Mouse (Mus musculus) C2C12 (cell line): Measurements from ENCODE around the gene Elf2. TPM values are rescaled to one million over a fixed set of nuclear protein-coding genes. Genes with fewer than 3 reads are reported as not detected.
"Not testable (repeated sequence)": the region's sequence is repeated elsewhere in the genome, so short reads cannot be mapped to it uniquely, and the experiment has no call there.

Experiments
- H3K27me3 ChIP-seq: one replicate; pipeline ENCODE4 v1.6.1; 2011; ENCODE audit not compliant: control insufficient read depth, insufficient read depth, insufficient read length
- H3K36me3 ChIP-seq: one replicate; pipeline ENCODE4 v1.6.1; 2011; ENCODE audit not compliant: control insufficient read depth, insufficient read depth
- H3K4me3 ChIP-seq: one replicate; pipeline ENCODE4 v1.5.1; 2011; ENCODE audit warnings: mild to moderate bottlenecking, control low read depth; ENCODE audit not compliant: poor library complexity, insufficient read depth, severe bottlenecking
- H3K79me2 ChIP-seq: one replicate; pipeline ENCODE4 v1.6.1; 2011; ENCODE audit not compliant: control insufficient read depth, insufficient read depth
- H3K79me3 ChIP-seq: one replicate; pipeline ENCODE4 v1.6.1; 2011; ENCODE audit warnings: low read depth, control low read depth
- H3ac ChIP-seq: one replicate; pipeline ENCODE3; 2011; ENCODE audit warnings: low read depth; ENCODE audit not compliant: control insufficient read depth, insufficient read length
- CEBPB ChIP-seq: IDR thresholded peaks from one replicate; pipeline ENCODE4 v1.6.1; 2011; ENCODE audit warnings: low read depth, mild to moderate bottlenecking, control low read depth, moderate library complexity
- CTCF ChIP-seq: IDR thresholded peaks from one replicate; pipeline ENCODE4 v1.5.1; 2011; ENCODE audit not compliant: control insufficient read depth, insufficient read depth, insufficient read length
- FOSL1 ChIP-seq: IDR thresholded peaks from one replicate; pipeline ENCODE4 v1.8.0; 2011; ENCODE audit warnings: mild to moderate bottlenecking, low read length; ENCODE audit not compliant: poor library complexity, insufficient read depth, severe bottlenecking
- MAX ChIP-seq: IDR thresholded peaks from one replicate; pipeline ENCODE4 v1.6.1; 2011; ENCODE audit warnings: mild to moderate bottlenecking, control low read depth
- MYOD1 ChIP-seq: IDR thresholded peaks from one replicate; pipeline ENCODE4 v1.6.1; 2011; ENCODE audit warnings: low read depth; ENCODE audit not compliant: control insufficient read depth, insufficient read length
- MYOG ChIP-seq: IDR thresholded peaks from one replicate; pipeline ENCODE4 v1.6.1; 2011; ENCODE audit not compliant: control insufficient read depth, insufficient read length; ENCODE audit errors: extremely low read depth
- USF1 ChIP-seq: IDR thresholded peaks from one replicate; pipeline ENCODE4 v1.6.1; 2011; ENCODE audit warnings: low read depth, mild to moderate bottlenecking, control low read depth, moderate library complexity
- polyA plus RNA-seq: library from polyadenylated mRNA; unstranded; fragments of >200 nt; fragmentation: generic; extraction: Trizol; gene quantifications from one replicate; pipeline ENCODE4 v1.2.1, GENCODE M21; 2012; ENCODE audit warnings: missing spikeins

Gene Elf2
- polyA plus RNA-seq, 1 experiment, result 19.5 TPM

DNA sequence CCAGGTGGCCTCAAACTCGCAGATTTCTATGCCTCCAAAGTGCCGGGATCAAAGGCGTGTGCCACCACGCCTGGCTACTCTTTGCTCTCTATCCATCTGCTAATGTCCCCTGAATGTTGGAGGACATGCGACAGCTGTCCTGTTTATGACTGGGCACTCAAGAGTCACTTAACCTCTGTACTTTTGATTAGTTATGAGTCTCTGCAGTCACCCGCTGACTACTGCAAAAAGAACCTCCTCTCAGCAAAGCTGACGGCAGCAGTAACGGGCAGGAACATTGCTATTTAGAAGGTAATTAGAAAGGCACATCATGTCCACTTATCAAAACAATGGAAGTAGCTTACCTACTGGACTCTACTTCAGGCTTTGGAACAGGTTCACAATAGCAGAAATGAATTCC is 118.6 kb downstream of the Elf2 start:
- H3K79me2 ChIP-seq, result peaks cover 21% of the 10 kb centered on the region
- no peaks in the 10 kb centered on the region for H3K27me3 ChIP-seq
- no peaks in the 10 kb centered on the region for H3K36me3 ChIP-seq
- no peak for TF ChIP-seq USF1
- TF ChIP-seq MYOD1, result no peak
- TF ChIP-seq CEBPB, result no peak
- no peak for TF ChIP-seq MYOG
- no peak for TF ChIP-seq MAX
- TF ChIP-seq CTCF, result no peak
- no peak for TF ChIP-seq FOSL1
- H3ac ChIP-seq, result no peak overlapping the region
- H3K4me3 ChIP-seq, result no peak overlapping the region
- peaks cover 17% of the 10 kb centered on the region for H3K79me3 ChIP-seq

- Histone ChIP-seq H3ac (no peak overlapping the region), H3K4me3 (no peak overlapping the region), H3K36me3 (no peaks in the 10 kb centered on the region), H3K79me3 (peaks cover 7% of the 10 kb centered on the region), H3K27me3 (no peaks in the 10 kb centered on the region), H3K79me2 (peaks cover 11% of the 10 kb centered on the region)
- peak; percentile 28 for TF ChIP-seq MYOD1
- peak; percentile 52 for TF ChIP-seq USF1
- TF ChIP-seq MAX, result no peak
- TF ChIP-seq FOSL1, result no peak
- no peak for TF ChIP-seq CTCF
- TF ChIP-seq CEBPB, result peak; percentile 67
- no peak for TF ChIP-seq MYOG
Measured at GRCm38 (mm10) chr3:51220846-51221245, 119.6 kb downstream of the Elf2 start.

DNA sequence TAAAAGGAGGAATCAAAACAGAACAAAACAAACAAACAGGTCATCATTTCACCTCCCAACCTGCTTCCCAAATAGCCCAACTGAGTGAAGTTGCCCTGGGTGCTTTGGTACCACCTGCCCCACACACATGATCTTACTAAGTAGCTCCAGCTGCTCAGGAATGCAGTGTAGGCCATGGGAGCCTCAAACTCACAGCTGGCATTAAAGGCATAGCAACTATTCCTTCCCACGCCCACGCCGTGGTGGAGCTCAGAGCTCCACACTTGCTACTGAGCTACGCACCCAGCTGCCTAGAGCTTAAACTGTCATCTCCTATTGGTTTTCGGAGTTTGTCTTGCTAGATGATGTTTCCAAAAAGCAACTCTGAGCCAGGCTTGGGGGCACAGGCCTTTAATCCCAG is 121.2 kb downstream of the Elf2 start:
- Histone ChIP-seq H3K4me3 (no peak overlapping the region), H3K79me3 (no peaks in the 10 kb centered on the region), H3ac (no peak overlapping the region), H3K27me3 (no peaks in the 10 kb centered on the region), H3K36me3 (no peaks in the 10 kb centered on the region), H3K79me2 (no peaks in the 10 kb centered on the region)
- TF ChIP-seq CTCF (no peak), USF1 (no peak), CEBPB (no peak), MYOD1 (no peak), MYOG (no peak), MAX (no peak), FOSL1 (no peak)

DNA sequence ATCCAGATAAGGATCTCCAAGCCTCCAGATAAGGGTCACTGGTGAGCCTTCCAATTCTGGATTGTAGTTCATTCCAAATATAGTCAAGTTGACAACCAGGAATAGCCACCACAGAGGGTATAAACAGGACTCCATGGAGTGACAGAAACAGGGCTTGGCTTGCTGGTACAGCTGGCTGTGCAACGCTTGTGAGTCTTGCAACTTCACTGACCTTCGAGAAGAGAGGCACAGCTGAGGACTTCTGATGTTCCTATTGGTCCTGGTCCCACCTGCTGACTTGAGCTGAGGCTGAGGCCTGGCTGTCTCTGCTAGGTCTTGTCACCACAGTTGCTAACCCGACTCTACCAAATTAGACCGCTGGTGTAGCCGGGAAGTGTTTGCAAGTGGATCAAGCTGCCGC is 122.1 kb downstream of the Elf2 start:
- H3K27me3 ChIP-seq, H3K4me3 ChIP-seq, H3K79me2 ChIP-seq, H3K79me3 ChIP-seq, H3ac ChIP-seq, H3K36me3 ChIP-seq: not testable (repeated sequence)

DNA sequence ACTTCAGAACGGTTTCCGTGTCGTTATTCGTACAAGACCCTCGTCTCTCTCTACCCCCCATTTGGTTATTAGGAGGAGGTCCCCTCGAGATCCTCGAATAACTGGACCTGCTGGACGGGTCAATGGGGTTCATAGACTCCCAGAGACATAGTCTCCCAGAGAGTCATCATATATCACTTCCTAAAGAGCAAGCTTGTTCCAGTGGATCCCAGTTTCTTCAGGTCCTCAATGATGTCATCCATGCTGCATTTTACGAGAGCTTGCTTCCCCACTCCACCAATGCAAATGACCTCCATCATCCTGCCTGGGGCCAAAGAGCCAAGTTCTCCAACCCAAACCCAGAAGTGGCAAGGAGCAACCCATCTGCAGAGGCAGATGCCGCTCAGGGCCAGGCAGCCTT is 124.1 kb downstream of the Elf2 start:
- H3K36me3 ChIP-seq, H3K4me3 ChIP-seq, H3K27me3 ChIP-seq, H3ac ChIP-seq, H3K79me2 ChIP-seq, H3K79me3 ChIP-seq: not testable (repeated sequence)

- Histone ChIP-seq H3K36me3 (no peaks in the 10 kb centered on the region), H3K4me3 (no peak overlapping the region), H3ac (no peak overlapping the region), H3K79me3 (no peaks in the 10 kb centered on the region), H3K79me2 (no peaks in the 10 kb centered on the region), H3K27me3 (no peaks in the 10 kb centered on the region)
- TF ChIP-seq MYOD1, result no peak
- TF ChIP-seq MAX, result no peak
- no peak for TF ChIP-seq FOSL1
- no peak for TF ChIP-seq CTCF
- no peak for TF ChIP-seq CEBPB
- TF ChIP-seq MYOG, result no peak
- no peak for TF ChIP-seq USF1
Measured at GRCm38 (mm10) chr3:51215681-51216080, 124.8 kb downstream of the Elf2 start.
